Mouse (Mus musculus): ENCODE data around the gene Slc35g1. TPM values are rescaled to one million over a fixed set of nuclear protein-coding genes. Genes with fewer than 3 reads are reported as not detected.
"Not testable (repeated sequence)": the region's sequence is repeated elsewhere in the genome, so short reads cannot be mapped to it uniquely, and the experiment has no call there.

The Slc35g1 gene
- polyA plus RNA-seq (2017; shearing (Covaris generic)), result 1 to 10 TPM; 5.7 to 5.9 TPM

DNA sequence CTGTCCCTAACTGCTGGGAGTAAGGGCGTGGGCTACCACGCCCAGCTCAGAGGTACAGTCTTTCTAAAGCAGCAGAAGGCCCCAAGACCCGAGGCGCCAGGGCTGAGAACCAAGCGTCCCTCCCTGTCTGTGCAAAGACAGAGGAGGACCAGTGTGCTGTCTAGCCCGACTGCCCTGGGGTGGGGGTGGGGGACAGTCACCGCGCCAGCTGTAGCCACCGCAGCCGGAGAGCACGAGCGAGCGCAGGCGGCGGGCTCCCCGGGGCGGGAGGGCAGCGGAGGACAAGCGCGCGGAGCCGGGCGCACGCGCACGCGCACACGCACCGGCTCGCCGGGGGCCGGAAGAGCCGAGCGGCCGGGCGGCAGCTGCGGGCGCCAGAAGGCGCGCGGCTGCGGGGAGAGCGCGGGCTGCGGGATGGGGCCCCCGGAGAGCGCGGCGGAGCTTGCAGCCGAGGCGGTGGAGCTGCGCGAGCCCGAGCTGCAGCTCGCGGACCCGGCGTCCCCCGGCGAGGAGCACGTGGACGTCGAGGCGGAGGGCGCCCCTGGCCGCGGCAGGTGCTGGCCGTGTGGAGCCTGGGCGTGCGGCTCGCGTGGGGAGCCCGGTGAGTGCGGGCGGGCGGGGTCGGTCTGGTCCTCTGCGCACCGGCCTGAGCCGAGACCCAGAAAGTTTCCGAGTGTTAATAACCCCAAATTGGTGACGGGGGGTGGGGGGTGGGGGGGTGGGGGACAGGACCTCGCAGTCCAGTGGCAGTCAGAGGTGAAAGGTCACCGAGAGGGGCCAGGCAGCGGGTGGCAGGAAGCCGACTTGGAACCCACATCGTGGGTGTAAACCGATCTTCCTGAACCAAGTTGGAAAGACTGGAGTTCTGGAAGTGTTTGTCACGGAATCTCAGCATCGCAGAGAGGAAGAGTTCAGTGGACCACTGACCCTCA lies at the start of gene Slc35g1:
Gene Slc35g1 (plus strand): TSS at position 280 of the 932 bp plus-strand sequence.
- peak; percentile 79 for ATAC-seq

GRCm38 (mm10) chr19:38348271-38349012 lies 47.3 kb upstream of the Slc35g1 start:
- no peak for ATAC-seq

DNA sequence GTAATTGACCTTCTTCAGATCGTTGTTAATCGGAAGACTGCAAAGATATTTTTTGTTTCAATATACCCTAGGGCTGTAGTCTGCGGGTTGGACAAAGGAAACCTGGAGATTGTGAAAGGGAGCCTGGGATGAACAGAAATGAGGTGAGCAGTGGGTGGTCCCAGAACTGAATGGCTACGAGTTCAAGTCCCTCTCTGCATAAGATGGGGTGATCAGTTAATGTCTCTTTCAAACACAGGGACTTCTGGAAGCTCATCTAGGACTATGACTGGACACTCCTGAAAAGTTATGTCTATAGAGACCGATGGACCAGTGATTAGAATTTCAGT lies 46.8 kb upstream of the Slc35g1 start:
- ATAC-seq, result no peak

GRCm38 (mm10) chr19:38351202-38351601 lies 44.6 kb upstream of the Slc35g1 start:
- no peak for ATAC-seq

DNA sequence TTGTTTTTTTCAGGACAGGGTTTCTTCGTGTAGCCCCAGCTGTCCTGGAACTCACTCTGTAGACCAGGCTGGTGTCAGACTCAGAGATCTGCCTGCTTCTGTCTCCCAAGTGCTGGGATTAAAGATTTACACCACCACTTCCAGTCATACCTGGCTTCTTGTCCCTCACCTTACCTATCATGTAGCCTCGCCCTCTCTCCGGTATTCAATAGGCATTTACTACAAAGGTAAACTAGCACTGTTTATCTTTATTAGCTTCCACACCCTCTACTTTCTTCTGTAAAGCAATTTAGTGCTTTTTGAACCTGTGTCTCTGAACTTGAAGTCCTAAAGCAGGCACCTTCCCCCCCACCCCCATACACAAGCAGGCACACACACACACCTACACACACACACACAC lies 44.1 kb upstream of the Slc35g1 start:
- ATAC-seq, result no peak

DNA sequence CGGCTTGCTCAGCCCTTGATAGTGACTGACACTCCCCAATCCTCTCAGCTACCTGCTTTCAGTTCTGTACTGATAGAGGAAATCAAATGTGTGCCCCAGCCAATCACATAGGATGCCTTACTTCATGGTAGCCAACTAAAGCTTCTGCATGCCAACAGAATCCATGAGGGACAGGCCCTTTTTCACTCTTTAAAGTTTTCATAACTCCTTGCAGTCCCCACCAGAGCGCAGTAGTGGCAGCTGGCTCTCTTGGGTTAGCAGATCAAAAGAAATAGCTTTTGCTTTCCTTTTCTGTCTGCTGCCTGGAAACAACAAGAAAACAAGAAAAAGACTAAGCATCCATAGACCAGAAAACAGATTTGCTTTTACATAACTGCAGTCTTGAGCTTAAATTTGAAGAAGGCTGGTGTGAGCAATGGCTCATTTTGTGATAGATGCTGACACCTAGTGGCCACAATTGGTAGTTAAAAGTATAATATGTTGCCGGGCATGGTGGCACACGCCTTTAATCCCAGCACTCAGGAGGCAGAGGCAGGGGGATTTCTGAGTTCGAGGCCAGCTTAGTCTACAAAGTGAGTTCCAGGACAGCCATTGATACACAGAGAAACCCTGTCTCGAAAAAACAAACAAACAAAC lies 43.2 kb upstream of the Slc35g1 start:
- peak; percentile 73 for ATAC-seq

GRCm38 (mm10) chr19:38354279-38354678 lies 41.5 kb upstream of the Slc35g1 start:
- ATAC-seq, result no peak

GRCm38 (mm10) chr19:38354819-38355360 lies 40.9 kb upstream of the Slc35g1 start:
- no peak for ATAC-seq

- no peak for ATAC-seq
These were observed 39.5 kb upstream of the Slc35g1 start for GRCm38 (mm10) chr19:38356211-38356828.

DNA sequence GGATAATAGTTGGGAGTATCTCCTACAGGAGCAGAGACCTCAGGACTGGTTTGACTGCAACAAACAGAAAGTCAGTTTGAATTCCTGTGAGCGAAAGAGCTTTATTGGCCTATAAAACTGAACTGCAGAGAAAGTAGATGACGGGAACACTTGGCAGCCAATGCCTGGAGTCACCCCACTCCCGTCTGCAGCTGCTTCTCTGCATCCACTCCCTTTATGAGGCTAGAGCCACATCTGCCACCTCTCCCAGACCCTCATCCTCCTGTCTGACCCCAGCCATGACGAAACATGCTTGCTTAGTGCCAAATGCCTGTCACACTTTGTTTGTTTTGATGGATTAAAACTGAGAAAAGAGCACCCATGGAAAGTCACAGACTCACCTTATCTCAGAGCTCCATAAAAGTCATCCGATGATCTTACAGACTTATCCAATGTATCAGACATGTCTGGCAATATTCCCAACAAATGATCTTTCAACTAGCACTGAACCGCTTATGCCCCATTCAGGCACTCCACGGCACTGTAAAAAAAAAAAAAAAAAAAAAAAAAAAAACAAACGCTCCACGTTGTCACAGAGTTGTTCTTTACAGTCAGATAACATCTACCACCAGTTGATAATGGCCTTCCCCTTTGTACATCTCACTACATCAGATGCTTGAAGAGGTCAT lies 37.7 kb upstream of the Slc35g1 start:
- ATAC-seq, result no peak

DNA sequence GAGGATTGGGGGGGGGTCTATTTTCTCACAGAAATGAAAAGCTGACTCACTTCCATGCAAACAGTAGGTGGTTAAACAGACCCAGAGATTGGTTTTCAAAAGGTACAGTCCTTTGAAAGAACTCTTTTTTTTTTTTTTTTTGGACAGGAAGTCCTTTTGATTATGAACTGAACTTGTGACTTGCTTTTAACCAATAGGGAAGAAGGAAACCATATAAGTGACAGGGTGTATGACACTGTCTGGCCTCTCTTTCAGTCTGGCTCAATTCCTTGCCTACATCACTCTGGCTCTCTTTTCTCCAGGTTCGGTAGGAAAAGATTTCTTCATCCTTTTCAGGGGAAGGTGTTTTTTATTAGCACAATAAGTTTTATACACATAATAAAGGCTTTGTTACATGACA lies 36.5 kb upstream of the Slc35g1 start:
- ATAC-seq, result peak; percentile 49

DNA sequence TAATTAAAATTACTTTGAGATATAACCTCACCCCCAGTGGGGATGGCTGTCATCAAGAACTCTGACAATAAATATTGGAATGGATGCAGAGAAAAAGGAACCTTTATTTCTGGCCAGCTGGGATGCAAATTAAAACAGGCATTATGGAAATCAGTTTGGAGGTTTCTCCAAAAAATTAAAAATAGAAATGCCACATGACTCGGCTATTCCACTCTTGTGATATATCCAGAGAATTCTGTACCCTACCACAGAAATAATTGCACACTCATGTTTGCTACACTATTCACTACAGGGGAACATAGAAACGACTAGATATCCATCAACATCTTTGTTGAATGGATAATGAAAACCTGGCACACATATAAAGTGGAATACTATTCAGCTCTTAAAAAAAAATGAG lies 33.9 kb upstream of the Slc35g1 start:
- ATAC-seq, result no peak

- no peak for ATAC-seq
These were observed 32.4 kb upstream of the Slc35g1 start for GRCm38 (mm10) chr19:38363358-38363757.

DNA sequence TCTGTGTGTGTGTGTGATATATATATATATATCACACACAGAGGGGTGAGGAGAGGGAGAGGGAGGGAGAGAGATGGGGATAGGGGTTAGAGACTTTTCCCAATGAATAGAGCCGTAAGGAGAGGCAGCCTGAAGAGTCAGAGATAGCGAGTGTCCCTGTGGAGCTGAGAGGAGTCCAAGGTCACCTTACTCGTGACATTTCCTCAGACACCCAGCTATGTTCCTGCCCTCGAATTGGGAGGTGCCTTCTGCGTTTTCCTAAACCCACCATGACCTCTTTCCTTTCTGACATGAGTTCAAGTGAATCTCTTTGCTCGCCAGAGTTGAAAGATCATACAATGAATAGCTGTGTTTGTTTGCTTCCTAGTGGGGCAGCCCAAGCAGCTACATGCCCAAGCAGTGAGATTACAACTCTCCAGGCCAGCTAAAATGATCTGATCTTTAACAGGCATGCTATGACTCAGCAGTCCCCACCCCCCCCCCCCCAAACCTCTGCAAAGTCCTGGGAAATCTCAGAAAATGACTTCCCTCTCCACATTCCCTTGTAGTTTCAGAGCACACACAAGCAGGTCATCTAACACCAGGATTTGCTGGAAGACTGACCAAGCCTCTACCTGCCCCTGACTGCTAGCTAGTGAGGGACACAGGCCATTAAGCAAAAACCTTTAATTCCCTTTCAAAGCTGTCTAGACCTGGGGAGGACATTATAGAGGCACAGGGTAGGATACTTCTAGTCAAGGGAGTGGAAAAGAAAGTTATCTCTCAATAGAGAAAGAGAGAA lies 31.7 kb upstream of the Slc35g1 start:
- ATAC-seq, result no peak

- ATAC-seq, result no peak
These were observed 30.7 kb upstream of the Slc35g1 start for GRCm38 (mm10) chr19:38364939-38365614.

- ATAC-seq, result no peak
These were observed 23.2 kb upstream of the Slc35g1 start for GRCm38 (mm10) chr19:38372460-38373102.

GRCm38 (mm10) chr19:38373371-38373770 lies 22.4 kb upstream of the Slc35g1 start:
- ATAC-seq, result no peak

DNA sequence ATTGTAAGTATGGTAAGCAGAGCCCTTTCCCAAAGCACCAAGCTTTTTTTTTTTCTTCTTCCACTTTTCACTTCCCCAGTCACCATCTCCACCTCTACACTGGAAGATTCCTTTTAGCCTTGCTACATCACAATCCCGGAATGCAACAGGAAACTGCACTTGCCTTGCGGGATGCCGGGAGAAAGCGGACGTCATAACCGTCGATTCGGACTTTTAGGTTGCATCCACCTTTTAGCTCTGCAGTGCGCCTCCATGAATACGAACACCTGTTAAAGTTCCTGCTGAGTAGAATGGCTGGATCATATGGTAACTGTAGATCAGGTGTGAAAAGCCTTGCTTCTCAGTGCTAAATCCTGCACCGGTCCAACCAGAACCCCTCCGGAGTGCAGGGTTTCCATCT lies 12.0 kb upstream of the Slc35g1 start:
- ATAC-seq, result no peak

DNA sequence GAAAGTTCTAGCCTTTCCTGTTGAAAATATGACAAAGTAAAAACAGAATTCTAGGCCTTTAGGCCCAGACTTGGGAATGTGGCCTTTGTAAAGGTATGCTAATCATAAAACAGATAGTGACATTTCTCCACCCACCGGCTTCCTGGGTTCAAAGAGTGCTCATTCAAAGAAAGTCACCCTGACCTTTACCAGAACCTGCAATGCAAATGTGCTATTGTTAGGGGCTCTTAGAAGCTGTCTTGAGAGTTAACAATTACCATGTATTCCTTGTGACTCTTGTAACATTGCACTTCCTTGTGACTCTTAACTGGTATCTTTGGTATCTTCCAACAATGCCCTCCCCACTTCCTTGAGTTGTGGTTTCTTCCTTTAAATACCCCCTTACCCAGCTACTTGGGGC lies 8.8 kb upstream of the Slc35g1 start:
- not testable (repeated sequence) for ATAC-seq

GRCm38 (mm10) chr19:38387835-38388234 lies 7.9 kb upstream of the Slc35g1 start:
- ATAC-seq, result no peak

Measured in activated CD4-positive, CD25-positive, alpha-beta regulatory T cell, adult 4 months (primary cell).